In genomic region chr7:46534767-46535428, GRCm38 (mm10) we compare ENCODE assay signal across 10 mouse cellular contexts.
DNase-seq lines count a peak whose midpoint lies in the region; ATAC-seq and TF ChIP-seq lines count a peak whose summit lies in the region.
"Had no signal": no experiment of that assay in that cellular context is flagged by ENCODE, and none has a peak within 500 bp of the region (broad histone marks: within the 10 kb centered on the region; RNA-seq: fewer than 3 reads in every experiment).

No protein-coding gene starts in this region.

- 84% methylated on average over 11 of the region's 11 CpGs for WGBS in limb, embryonic 12.5 days
- WGBS in limb, embryonic 10.5 days, result 89% methylated on average over 11 of the region's 11 CpGs
- 83% methylated on average over 11 of the region's 11 CpGs for WGBS in hindbrain, embryonic 12.5 days
- WGBS in midbrain, embryonic 13.5 days, result 84% methylated on average over 11 of the region's 11 CpGs
- WGBS in lung, adult 2 months, result 87% methylated on average over 11 of the region's 11 CpGs

- H3K4me2 ChIP-seq in limb, embryonic 12.5 days, result peak overlapping the region; percentile 17; the same call in 1 of the 2 replicates
- H3K4me2 ChIP-seq in hindbrain, embryonic 12.5 days (replicated peaks), result no peak overlapping the region
- H3K4me2 ChIP-seq in midbrain, embryonic 13.5 days (replicated peaks), result 0 out of 2 replicates have a peak overlapping the region, but pooled peaks have one; percentile 17
- H3K4me2 ChIP-seq: lung, embryonic 15.5 days had no signal

- DNase-seq in limb, embryonic 10.5 days (ENCODE audit: low spot score), result no peak
- no peak for DNase-seq in urinary bladder, adult 2 months (ENCODE audit: low spot score)
- no peak for DNase-seq in lung, adult 2 months
- DNase-seq in right cerebral cortex, adult 18-20 months, result no peak

- H3K27me3 ChIP-seq in limb, embryonic 12.5 days, result no peaks in the 10 kb centered on the region
- H3K27me3 ChIP-seq in limb, embryonic 10.5 days (ENCODE audit: low read depth, poor library complexity, severe bottlenecking), result no peaks in the 10 kb centered on the region
- H3K27me3 ChIP-seq in hindbrain, embryonic 12.5 days, result no peaks in the 10 kb centered on the region
- H3K27me3 ChIP-seq in midbrain, embryonic 13.5 days, result no peaks in the 10 kb centered on the region
- H3K27me3 ChIP-seq: lung, embryonic 15.5 days had no signal

- no peaks in the 10 kb centered on the region for H3K9me3 ChIP-seq in limb, embryonic 12.5 days
- H3K9me3 ChIP-seq in limb, embryonic 10.5 days (replicated peaks), result no peaks in the 10 kb centered on the region
- no peaks in the 10 kb centered on the region for H3K9me3 ChIP-seq in hindbrain, embryonic 12.5 days (replicated peaks)
- no peaks in the 10 kb centered on the region for H3K9me3 ChIP-seq in midbrain, embryonic 13.5 days
- H3K9me3 ChIP-seq: lung, embryonic 15.5 days had no signal

- H3K9ac ChIP-seq in limb, embryonic 12.5 days (replicated peaks), result no peak overlapping the region
- H3K9ac ChIP-seq in hindbrain, embryonic 12.5 days, result no peak overlapping the region
- H3K9ac ChIP-seq in midbrain, embryonic 13.5 days (replicated peaks), result peak overlapping the region; percentile 53; the same call in 1 of the 2 replicates
- H3K9ac ChIP-seq: lung, embryonic 15.5 days had no signal

- no peak for TF ChIP-seq CTCF in lung, adult 2 months (IDR thresholded peaks at IDR 0.05; ENCODE audit: insufficient read depth, low read length)

- H3K4me1 ChIP-seq in limb, embryonic 12.5 days (replicated peaks), result peaks cover 15% of the 10 kb centered on the region
- peaks cover 14% of the 10 kb centered on the region for H3K4me1 ChIP-seq in limb, embryonic 10.5 days
- H3K4me1 ChIP-seq in hindbrain, embryonic 12.5 days, result peaks cover 20% of the 10 kb centered on the region
- H3K4me1 ChIP-seq in midbrain, embryonic 13.5 days (replicated peaks), result peaks cover 30% of the 10 kb centered on the region
- H3K4me1 ChIP-seq in lung, adult 2 months (ENCODE audit: control insufficient read depth, insufficient read depth, low read length), result no peaks in the 10 kb centered on the region
- H3K4me1 ChIP-seq: lung, embryonic 15.5 days had no signal

- no peak for TF ChIP-seq POLR2A in lung, adult 2 months (IDR thresholded peaks at IDR 0.05; ENCODE audit: borderline replicate concordance, extremely low read depth, low read depth, low read length)

- ATAC-seq in limb, embryonic 12.5 days (ENCODE audit: insufficient number of reproducible peaks, insufficient read depth, low FRiP score, low TSS enrichment, low read depth), result no peak
- peak; percentile 33; the same call in 1 of the 2 replicates for ATAC-seq in hindbrain, embryonic 12.5 days (ENCODE audit: low FRiP score)
- peak; percentile 31; the same call in 1 of the 2 replicates for ATAC-seq in midbrain, embryonic 13.5 days
- ATAC-seq: CD4-positive, CD25-positive, alpha-beta regulatory T cell, adult 4 months had no signal

- no peaks in the 10 kb centered on the region for H3K36me3 ChIP-seq in limb, embryonic 12.5 days
- no peaks in the 10 kb centered on the region for H3K36me3 ChIP-seq in limb, embryonic 10.5 days
- no peaks in the 10 kb centered on the region for H3K36me3 ChIP-seq in hindbrain, embryonic 12.5 days
- no peaks in the 10 kb centered on the region for H3K36me3 ChIP-seq in midbrain, embryonic 13.5 days
- H3K36me3 ChIP-seq: lung, embryonic 15.5 days had no signal

- H3K4me3 ChIP-seq in limb, embryonic 12.5 days (replicated peaks), result no peak overlapping the region
- no peak overlapping the region for H3K4me3 ChIP-seq in limb, embryonic 10.5 days
- H3K4me3 ChIP-seq in hindbrain, embryonic 12.5 days, result no peak overlapping the region
- no peak overlapping the region for H3K4me3 ChIP-seq in midbrain, embryonic 13.5 days (replicated peaks)
- no peak overlapping the region for H3K4me3 ChIP-seq in lung, adult 2 months (replicated peaks; ENCODE audit: extremely low read depth, low read depth, low read length)
- H3K4me3 ChIP-seq: erythroblast, embryonic 14.5 days; lung, embryonic 15.5 days had no signal

- no peak overlapping the region for H3K27ac ChIP-seq in limb, embryonic 12.5 days
- no peak overlapping the region for H3K27ac ChIP-seq in limb, embryonic 10.5 days
- H3K27ac ChIP-seq in hindbrain, embryonic 12.5 days, result no peak overlapping the region
- peak overlapping the region; percentile 63 for H3K27ac ChIP-seq in midbrain, embryonic 13.5 days
- H3K27ac ChIP-seq: lung, embryonic 15.5 days had no signal
